Mouse (Mus musculus): ENCODE results near the gene Pde4b.

DNA sequence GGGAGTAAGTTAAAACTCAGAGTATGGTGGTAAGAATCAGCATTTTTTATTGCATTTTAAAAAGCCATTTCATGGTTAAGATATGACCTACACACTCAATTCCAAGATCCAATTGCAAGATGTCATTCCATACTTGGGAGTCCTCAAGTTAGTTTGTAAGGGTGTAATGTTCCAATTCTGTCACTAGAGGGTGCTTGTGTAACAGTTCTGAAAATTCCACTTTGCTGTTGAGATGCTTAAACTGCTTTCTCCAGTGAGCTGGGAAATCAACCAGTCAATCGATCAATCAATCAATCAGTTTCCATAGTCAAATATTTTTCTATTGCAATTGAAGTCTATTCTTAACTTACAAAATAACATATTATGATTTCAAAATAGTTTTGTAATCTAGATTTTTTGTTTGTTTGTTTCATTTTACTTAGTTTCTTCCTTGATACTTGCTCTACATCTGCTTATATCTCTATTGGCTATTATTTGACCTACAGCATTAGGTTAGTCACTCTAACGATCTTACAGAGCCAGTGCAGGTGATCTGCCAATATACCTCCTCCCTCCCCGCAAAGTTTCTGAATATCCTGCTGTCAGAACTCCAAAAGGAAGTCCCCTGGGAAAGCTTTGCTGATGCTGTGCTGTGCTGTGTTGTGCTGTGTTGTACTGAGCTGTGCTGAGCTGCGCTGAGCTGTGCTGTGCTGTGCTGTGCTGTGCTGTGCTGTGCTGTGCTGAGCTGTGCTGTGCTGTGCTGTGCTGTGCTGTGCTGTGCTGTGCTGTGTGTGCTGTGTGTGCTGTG, 406.2 kb downstream of the Pde4b start:
- TF ChIP-seq CTCF (IDR thresholded peaks at IDR 0.05; ENCODE audit: low read depth, low read length) (no peak), POLR2A (IDR thresholded peaks at IDR 0.05; ENCODE audit: borderline replicate concordance, low read depth, low read length) (no peak)

Measured in bone marrow macrophage, adult 2 months (primary cell).